Mouse (Mus musculus) small intestine, adult 2 months (tissue): Measurements from ENCODE around the gene App.

Experiments
- CTCF ChIP-seq: fragments of 200-500 bp; IDR thresholded peaks from 2 replicates; pipeline ENCODE4 v1.5.1; 2012; ENCODE audit warnings: low read depth, mild to moderate bottlenecking, control low read depth, inconsistent platforms, low read length, moderate library complexity, mixed read lengths; ENCODE audit not compliant: insufficient replicate concordance, insufficient read length; ENCODE audit errors: extremely low read depth
- POLR2A ChIP-seq: fragments of 200-500 bp; IDR thresholded peaks from 2 replicates; pipeline ENCODE4 v1.6.1; 2012; ENCODE audit warnings: low read depth, mild to moderate bottlenecking, control low read depth, inconsistent platforms, low read length, moderate library complexity

DNA sequence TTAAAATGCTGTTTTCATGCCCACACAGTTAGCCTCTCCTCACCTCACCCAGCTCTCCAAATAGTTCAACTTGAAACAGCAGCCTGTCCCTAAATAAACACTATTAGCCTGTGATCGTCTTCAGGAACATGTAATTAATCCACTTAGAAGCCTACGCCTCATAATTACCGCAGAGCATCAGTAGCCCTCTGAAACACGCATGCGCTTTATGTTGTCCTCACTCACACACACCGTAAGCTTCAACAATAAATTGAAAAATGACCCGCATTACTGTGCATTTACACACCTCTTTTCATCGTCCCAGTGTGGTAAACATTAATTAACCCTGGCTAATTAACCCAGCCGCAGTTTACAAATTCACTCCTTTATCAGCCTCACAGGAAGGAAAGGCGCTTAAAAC, 184.1 kb downstream of the App start:
- TF ChIP-seq CTCF (no peak), POLR2A (no peak)
